Mouse (Mus musculus) ES-Bruce4 (cell line): ENCODE measurements around the gene Nrg4. TPM values are rescaled to one million over a fixed set of nuclear protein-coding genes. Genes with fewer than 3 reads are reported as not detected.

Experiments used
- H3K27ac ChIP-seq: 2 replicates; pipeline ENCODE4 v1.5.1; 2012; ENCODE audit warnings: low read length, inconsistent platforms; ENCODE audit not compliant: insufficient read depth
- H3K27me3 ChIP-seq: 2 replicates; pipeline ENCODE4 v1.6.1; 2012; ENCODE audit warnings: mild to moderate bottlenecking, low read length, inconsistent platforms; ENCODE audit not compliant: control insufficient read depth, poor library complexity, insufficient read depth, severe bottlenecking
- H3K36me3 ChIP-seq: 2 replicates; pipeline ENCODE4 v1.6.1; 2012; ENCODE audit warnings: inconsistent platforms, mild to moderate bottlenecking, low read length, moderate library complexity; ENCODE audit not compliant: control insufficient read depth, poor library complexity, insufficient read depth, severe bottlenecking
- H3K4me1 ChIP-seq: one replicate; pipeline ENCODE4 v1.8.1; 2011; ENCODE audit warnings: low read length; ENCODE audit not compliant: control insufficient read depth, insufficient read depth
- H3K4me3 ChIP-seq: 2 replicates; pipeline ENCODE4 v1.5.1; 2011; ENCODE audit warnings: low read depth, mild to moderate bottlenecking, low read length
- H3K9ac ChIP-seq: 2 replicates; pipeline ENCODE4 v1.6.1; 2012; ENCODE audit warnings: low read depth, mild to moderate bottlenecking, inconsistent platforms; ENCODE audit not compliant: poor library complexity, severe bottlenecking
- H3K9me3 ChIP-seq: replicated peaks from 2 replicates; pipeline ENCODE4 v1.6.1; 2012; ENCODE audit warnings: mild to moderate bottlenecking, low read length, inconsistent platforms; ENCODE audit not compliant: control insufficient read depth, poor library complexity, insufficient read depth, severe bottlenecking
- CTCF ChIP-seq: IDR thresholded peaks from one replicate; pipeline ENCODE4 v1.8.1; 2011; ENCODE audit warnings: low read depth, low read length
- EP300 ChIP-seq: IDR thresholded peaks from 2 replicates; pipeline ENCODE4 v1.6.1; 2011; ENCODE audit warnings: low read depth, low read length; ENCODE audit not compliant: insufficient read depth
- POLR2A ChIP-seq: IDR thresholded peaks from one replicate; pipeline ENCODE4 v1.8.1; 2011; ENCODE audit warnings: low read length; ENCODE audit not compliant: insufficient read depth
- polyA plus RNA-seq: library from polyadenylated mRNA; stranded (reverse); fragments of >200 nt; gene quantifications from 2 replicates; pipeline ENCODE4 v1.2.4, GENCODE M21; 2011; ENCODE audit warnings: low read depth; ENCODE audit not compliant: missing spikeins, insufficient read depth, insufficient read length

Nrg4 gene
- polyA plus RNA-seq, 1 experiment = 2.8 TPM

DNA sequence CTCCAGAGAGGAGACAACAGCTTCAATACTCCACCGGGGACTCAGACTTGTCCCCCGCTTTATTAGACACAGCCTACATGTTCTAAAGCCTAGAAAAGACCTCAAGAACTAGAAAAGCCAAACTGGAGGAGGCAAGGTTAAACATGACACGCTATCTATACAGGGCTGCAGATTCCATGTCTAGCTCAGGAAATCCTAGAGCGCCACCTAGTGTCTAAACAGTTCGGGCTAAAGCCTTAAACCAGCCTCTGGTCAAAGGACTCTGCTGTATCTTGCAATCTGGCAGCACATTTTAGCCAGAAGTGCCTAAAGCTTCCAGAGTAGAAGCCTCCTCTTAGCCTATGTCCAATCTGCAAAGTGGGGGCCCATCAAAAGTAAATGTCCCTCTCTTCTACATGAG is 15.1 kb downstream of the Nrg4 start:
- Histone ChIP-seq H3K27me3 (no peaks in the 10 kb centered on the region), H3K36me3 (no peaks in the 10 kb centered on the region), H3K4me1 (no peaks in the 10 kb centered on the region), H3K9ac (no peak overlapping the region), H3K9me3 (no peaks in the 10 kb centered on the region), H3K27ac (no peak overlapping the region), H3K4me3 (no peak overlapping the region)
- TF ChIP-seq CTCF = peak; percentile 55
- TF ChIP-seq POLR2A = no peak
- no peak for TF ChIP-seq EP300

DNA sequence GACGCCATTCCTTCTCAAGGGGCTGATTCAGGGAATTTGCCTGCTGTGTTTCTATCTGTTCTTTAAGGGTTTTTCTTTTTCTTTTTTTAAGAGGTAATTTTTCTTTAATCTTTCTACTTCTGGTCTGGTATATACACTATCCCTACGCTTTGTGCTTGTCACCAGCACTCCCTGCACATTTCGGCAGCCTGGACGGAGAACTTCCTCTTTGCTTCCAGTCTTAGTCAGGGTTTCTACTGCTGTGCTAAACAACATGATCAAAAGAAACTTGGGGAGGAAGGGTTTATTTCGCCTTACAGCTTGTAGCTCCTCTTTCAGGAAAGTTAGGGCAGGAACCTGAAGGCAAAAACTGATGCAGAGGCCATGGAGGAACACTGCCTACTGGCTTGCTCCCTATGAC is 18.2 kb downstream of the Nrg4 start:
- TF ChIP-seq EP300 (no peak), POLR2A (no peak), CTCF (no peak)

DNA sequence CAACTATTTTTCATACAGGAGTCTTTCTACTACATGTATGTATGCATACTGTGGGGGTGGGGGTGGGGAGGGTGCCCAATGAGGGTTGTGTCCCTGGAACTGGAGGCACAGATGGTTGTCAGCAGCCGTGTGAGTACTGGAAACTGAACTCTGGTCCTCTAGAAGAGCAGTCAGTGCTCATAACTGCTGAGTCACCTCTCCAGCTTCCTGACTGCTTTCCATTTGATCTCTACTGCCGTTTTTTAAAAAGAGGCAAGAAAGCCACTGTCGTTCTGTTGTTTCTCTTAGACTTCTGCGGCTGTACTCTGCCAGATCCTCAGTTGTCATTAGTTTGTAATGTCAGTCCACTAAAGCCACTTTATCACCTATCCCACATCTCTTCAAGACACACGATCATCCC is 19.1 kb downstream of the Nrg4 start:
- TF ChIP-seq POLR2A (no peak), CTCF (no peak), EP300 (no peak)
- H3K27ac ChIP-seq = no peak overlapping the region
- H3K27me3 ChIP-seq = no peaks in the 10 kb centered on the region
- H3K9ac ChIP-seq = no peak overlapping the region
- no peaks in the 10 kb centered on the region for H3K9me3 ChIP-seq
- no peak overlapping the region for H3K4me3 ChIP-seq
- no peaks in the 10 kb centered on the region for H3K36me3 ChIP-seq
- peaks cover 3% of the 10 kb centered on the region for H3K4me1 ChIP-seq

More for the DNA sequence above, 18.2 kb downstream of the Nrg4 start:
- Histone ChIP-seq H3K27ac (no peak overlapping the region), H3K27me3 (no peaks in the 10 kb centered on the region), H3K9me3 (no peaks in the 10 kb centered on the region), H3K9ac (no peak overlapping the region), H3K36me3 (no peaks in the 10 kb centered on the region), H3K4me1 (peaks cover 3% of the 10 kb centered on the region), H3K4me3 (no peak overlapping the region)

DNA sequence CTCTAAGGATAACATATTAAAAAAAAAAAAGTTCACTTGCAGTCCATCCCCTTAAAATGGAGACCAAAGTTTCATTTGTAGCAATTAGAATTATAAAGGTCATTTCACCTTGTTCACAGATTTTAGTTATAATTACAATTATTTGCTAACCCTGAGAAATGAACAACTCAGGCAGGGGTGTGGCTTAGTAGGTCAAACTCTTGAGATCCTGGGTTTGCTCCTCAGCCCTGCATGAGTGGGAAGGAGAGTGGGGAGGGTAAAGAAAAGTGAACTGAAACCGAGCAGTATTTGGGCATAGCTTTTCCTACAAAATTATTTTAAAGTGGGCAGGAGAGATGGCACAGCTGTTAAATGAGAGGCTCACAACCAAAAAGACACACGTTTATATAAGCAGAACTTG is 19.6 kb downstream of the Nrg4 start:
- no peak for TF ChIP-seq CTCF
- Histone ChIP-seq H3K9ac (no peak overlapping the region), H3K4me3 (no peak overlapping the region), H3K27ac (no peak overlapping the region), H3K36me3 (no peaks in the 10 kb centered on the region), H3K9me3 (no peaks in the 10 kb centered on the region), H3K27me3 (no peaks in the 10 kb centered on the region), H3K4me1 (peaks cover 3% of the 10 kb centered on the region)

DNA sequence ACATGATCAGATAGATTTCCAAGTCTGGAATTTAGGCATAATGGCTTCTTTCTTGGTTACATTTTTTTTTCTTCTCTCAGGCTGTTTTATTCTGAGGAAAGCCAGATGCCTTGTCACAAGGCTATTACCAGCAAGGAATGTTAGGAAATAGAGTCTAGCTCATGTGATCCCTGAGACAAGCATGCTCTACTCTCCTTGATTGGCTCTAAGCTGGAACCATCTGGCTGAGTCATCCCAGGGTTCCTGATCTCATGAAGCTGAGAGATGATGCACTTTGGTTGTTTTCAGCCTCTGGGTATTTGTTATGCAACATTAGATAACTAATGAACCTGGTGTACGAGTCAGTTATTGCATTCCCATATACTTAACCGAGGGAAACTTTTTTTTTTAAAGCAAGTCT is 30.4 kb downstream of the Nrg4 start:
- H3K36me3 ChIP-seq = no peaks in the 10 kb centered on the region

DNA sequence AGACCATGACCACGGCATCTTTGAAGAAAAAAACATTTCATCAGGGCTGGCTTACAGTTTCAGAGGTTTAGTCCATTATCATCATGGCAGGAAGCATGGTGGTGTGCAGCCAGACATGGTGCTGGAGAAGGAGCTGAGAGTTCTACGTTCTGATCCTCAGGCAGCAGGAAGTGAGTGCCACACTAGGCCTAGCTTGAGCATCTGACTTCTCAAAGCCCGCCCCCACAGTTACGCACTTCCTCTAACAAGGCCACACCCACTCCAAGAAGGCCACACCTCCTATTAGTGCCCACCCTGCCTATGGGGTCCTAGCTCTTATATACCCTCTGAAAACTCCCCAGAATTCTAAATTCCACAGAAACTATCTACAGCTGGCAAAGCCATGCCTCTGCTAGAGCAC is 34.7 kb downstream of the Nrg4 start:
- Histone ChIP-seq H3K4me1 (no peaks in the 10 kb centered on the region), H3K4me3 (peak overlapping the region; percentile 40; the same call in 1 of the 2 replicates), H3K9me3 (0 out of 2 replicates have a peak, but pooled peaks cover 3% of the 10 kb centered on the region), H3K27ac (no peak overlapping the region), H3K9ac (no peak overlapping the region), H3K36me3 (no peaks in the 10 kb centered on the region), H3K27me3 (no peaks in the 10 kb centered on the region; the same call in 1 of the 2 replicates)
- peak; percentile 17 for TF ChIP-seq POLR2A
- TF ChIP-seq CTCF = no peak

More for the DNA sequence above, 30.4 kb downstream of the Nrg4 start:
- TF ChIP-seq CTCF = no peak
- no peak for TF ChIP-seq POLR2A
- no peak for TF ChIP-seq EP300
- no peak overlapping the region for H3K4me3 ChIP-seq
- H3K9me3 ChIP-seq = 0 out of 2 replicates have a peak, but pooled peaks cover 3% of the 10 kb centered on the region
- H3K4me1 ChIP-seq = no peaks in the 10 kb centered on the region
- no peaks in the 10 kb centered on the region for H3K27me3 ChIP-seq
- no peak overlapping the region for H3K27ac ChIP-seq
- H3K9ac ChIP-seq = no peak overlapping the region
